Mouse (Mus musculus) monocyte, adult 5-6 weeks (primary cell): ENCODE data around the gene Hbq1a. TPM values are rescaled to one million over a fixed set of nuclear protein-coding genes. Genes with fewer than 3 reads are reported as not detected.
"Not testable (repeated sequence)": the region's sequence is repeated elsewhere in the genome, so short reads cannot be mapped to it uniquely, and the experiment has no call there.

Experiments
- ATAC-seq: fragments of 153-309, 156-312 bp; replicated peaks from 2 replicates; pipeline ENCODE4 v1.8.0; 2017; ENCODE audit warnings: mild to moderate bottlenecking; ENCODE audit not compliant: low TSS enrichment, insufficient number of reproducible peaks, severe bottlenecking, poor library complexity, low FRiP score
- total RNA-seq: library from RNA; stranded (forward); fragments of 200-1000, 200-491, 200-594 nt; gene quantifications from 3 replicates; pipeline ENCODE4 v1.2.3, GENCODE M21; 2017

The Hbq1a gene
- total RNA-seq, 1 experiment from 2014 or later: not detected

DNA sequence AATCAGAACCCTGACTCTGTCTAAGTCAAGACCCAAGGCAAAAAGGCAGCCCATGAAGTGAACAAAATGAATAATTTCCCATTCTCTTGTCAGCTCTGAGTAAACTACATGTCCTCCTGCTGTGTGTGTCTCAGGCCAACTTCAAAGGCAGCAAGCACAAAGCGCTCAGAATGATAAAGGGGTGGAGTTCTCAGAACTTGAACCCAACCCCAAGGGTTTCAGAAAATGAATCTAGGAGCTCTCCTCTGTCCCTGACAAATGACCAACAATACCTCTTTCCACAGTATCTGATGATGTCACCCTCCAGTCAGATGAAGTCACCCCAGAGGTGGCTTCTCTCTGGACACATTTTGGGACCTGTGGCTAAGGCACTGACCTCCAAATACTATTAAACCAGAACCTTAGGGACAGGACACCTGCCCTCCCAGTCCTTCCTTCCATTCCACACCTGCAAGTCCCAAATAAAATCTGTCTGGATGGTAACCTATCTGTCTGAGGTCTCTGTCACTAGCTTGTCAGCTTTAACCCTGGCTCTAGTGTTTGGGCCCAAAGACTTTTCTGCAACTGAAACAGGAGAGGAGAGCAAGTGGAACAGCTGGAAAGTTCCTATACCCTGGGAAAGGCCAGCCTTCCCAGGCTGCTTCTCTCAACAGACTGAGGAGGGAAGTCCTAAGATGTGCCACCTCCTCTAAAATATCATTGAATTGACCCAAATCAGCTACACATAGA is 18.3 kb upstream of the Hbq1a start:
- ATAC-seq: no peak

DNA sequence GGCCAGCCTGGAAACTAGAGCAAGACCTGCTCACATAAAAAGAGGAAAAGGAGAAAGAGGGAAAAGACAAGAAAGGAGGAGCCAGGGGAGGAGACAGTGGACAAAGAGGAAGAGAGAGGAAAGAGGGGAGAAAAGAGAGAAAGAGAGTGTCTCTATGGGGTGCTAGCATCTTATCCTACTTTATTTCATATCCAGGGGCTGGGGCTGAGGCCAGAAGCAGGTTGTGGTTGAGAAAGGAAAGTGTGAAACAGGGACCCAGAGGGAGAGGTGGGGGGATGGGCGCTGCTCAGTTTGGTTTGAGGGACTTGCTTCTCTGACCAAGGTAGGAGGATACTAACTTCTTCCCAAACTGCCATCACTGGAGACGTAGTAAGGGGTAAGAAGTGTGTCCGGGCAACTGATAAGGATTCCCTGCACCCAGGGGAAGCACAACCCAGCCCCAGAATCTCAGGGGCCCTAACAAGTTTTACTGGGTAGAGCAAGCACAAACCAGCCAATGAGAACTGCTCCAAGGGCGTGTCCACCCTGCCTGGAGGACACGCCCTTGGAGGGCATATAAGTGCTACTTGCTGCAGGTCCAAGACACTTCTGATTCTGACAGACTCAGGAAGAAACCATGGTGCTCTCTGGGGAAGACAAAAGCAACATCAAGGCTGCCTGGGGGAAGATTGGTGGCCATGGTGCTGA is 16.6 kb upstream of the Hbq1a start, which contains the start of gene Hba-a1:
Gene Hba-a1, plus strand, starts transcription at position 421 of the 687 bp plus-strand sequence.
- not testable (repeated sequence) for ATAC-seq

- ATAC-seq: not testable (repeated sequence)
Measured at GRCm38 (mm10) chr11:32284582-32284981, 15.3 kb upstream of the Hbq1a start.

DNA sequence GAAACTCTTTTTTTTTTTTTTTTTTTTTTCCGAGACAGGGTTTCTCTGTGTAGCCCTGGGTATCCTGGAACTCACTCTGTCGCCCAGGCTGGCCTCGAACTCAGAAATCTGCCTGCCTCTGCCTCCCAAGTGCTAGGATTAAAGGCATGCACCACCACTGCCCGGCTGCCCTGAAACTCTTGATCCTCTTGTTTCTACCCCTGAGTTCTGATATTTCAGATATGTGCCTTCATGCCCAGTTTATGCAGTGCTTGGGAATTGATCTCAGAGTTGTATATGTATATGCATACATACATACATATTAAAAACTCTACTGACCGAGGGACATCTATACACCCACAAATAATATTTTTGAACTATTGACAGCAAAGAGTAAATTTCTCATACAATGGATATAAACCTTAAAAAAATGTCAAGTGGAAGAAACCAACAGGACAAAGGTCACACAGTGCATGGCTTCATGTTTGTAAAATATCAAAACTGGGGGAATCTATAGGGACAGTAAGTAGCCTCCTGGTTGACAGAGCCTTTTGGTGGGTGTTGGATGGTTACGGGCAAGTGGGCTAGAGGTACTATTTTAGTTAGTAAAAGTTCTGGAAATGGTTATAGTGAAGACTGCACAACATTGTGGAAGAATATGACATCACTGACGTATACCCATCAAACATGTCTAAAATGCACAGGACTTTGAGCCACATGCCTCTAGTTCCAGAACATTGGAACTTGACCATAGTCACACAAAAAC is 14.7 kb upstream of the Hbq1a start:
- ATAC-seq: no peak

DNA sequence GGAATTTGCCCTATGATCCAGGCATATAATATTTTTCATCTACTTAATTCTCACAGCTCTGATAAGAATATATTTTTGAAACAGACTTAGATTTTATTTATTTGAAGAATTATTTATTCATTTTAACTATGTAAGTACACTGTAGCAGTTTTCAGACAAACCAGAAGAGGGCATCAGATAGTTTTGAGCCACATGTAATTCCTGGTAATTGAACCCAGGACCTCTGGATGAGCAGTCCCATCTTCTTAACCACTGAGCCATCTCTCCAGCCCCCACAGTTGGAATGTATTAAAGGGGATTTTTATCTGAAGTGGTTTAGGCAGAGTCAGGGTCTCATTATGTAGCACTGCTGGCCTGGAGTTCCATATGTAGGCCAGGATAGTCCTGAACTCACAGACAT is 14.0 kb upstream of the Hbq1a start:
- ATAC-seq: not testable (repeated sequence)

- peak; percentile 74 for ATAC-seq
Measured at GRCm38 (mm10) chr11:32286695-32287492, 13.0 kb upstream of the Hbq1a start, which contains the start of gene Hbq1b. TSS of gene Hbq1b (plus strand) at chr11:32286965.

- no peak for ATAC-seq
Measured at GRCm38 (mm10) chr11:32287493-32287825, 12.4 kb upstream of the Hbq1a start.

DNA sequence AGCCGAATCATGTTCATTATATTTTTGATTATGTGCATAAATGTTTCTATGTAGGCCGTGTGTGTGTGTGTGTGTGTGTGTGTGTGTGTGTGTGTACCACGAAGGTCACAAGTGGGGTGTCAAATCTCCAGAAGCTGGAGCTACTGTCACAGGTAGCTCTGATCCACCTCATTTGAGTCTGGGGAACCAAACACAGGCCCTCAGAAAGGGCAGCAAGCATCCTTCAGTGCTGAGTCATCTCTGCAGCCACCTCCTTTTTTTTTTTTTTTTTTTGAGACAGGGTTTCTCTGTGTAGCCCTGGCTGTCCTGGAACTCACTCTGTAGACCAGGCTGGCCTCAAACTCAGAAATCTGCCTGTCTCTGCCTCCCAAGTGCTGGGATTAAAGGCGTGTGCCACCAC is 7.0 kb upstream of the Hbq1a start:
- ATAC-seq: not testable (repeated sequence)

DNA sequence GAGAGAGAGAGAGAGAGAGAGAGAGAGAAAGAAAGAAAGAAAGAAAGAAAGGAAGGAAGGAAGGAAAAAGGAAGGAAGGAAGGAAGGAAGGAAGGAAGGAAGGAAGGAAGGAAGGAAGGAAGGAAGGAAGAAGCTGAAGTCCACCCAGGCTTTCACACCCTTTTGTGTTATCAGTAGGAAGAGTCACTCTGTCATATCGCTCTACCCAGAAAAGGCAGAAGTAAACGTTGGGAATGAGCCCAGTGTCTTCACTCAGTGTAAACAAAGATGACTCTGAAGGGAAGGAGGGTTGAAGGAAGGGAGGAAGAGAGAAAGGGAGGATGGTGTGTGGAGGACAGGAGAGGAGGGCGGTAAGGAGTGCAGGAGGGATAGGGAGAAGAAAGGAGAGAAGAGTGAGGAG is 6.4 kb upstream of the Hbq1a start:
- ATAC-seq: not testable (repeated sequence)

DNA sequence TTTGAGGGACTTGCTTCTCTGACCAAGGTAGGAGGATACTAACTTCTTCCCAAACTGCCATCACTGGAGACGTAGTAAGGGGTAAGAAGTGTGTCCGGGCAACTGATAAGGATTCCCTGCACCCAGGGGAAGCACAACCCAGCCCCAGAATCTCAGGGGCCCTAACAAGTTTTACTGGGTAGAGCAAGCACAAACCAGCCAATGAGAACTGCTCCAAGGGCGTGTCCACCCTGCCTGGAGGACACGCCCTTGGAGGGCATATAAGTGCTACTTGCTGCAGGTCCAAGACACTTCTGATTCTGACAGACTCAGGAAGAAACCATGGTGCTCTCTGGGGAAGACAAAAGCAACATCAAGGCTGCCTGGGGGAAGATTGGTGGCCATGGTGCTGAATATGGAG is 3.7 kb upstream of the Hbq1a start, which contains the start of gene Hba-a2:
Gene Hba-a2, plus strand, starts transcription at position 287 of the 400 bp plus-strand sequence.
- ATAC-seq: not testable (repeated sequence)

- ATAC-seq: not testable (repeated sequence)
Measured at GRCm38 (mm10) chr11:32297417-32297816, 2.5 kb upstream of the Hbq1a start.

DNA sequence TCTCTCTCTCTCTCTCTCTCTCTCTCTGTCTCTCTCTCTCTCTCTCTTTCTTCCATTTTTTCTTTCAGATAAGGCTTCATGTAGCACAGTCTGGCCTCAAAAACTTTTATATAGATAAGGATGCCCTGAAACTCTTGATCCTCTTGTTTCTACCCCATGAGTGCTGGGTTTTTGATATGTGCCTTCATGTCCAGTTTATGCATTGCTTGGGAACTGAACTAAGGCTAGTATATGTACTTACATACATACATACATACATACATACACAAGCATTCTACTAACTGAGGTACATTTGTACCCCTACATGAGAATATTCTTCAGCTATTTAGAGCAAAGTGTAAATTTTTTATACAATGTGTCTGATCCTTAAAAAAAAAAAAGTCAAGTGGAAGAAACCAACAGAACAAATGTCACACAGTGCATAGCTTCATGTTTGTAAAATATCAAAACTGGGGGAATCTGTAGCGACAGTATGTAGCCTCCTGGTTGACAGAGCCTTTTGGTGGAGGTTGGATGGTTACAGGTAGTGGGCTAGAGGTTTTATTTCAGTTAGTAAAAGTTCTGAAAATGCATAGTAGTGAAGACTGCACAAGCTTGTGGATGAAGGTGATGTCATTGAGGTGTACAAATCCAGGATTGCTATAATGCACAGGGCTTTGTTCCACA is 1.9 kb upstream of the Hbq1a start:
- no peak for ATAC-seq

- no peak for ATAC-seq
Measured at GRCm38 (mm10) chr11:32298532-32298918, 1.3 kb upstream of the Hbq1a start.

DNA sequence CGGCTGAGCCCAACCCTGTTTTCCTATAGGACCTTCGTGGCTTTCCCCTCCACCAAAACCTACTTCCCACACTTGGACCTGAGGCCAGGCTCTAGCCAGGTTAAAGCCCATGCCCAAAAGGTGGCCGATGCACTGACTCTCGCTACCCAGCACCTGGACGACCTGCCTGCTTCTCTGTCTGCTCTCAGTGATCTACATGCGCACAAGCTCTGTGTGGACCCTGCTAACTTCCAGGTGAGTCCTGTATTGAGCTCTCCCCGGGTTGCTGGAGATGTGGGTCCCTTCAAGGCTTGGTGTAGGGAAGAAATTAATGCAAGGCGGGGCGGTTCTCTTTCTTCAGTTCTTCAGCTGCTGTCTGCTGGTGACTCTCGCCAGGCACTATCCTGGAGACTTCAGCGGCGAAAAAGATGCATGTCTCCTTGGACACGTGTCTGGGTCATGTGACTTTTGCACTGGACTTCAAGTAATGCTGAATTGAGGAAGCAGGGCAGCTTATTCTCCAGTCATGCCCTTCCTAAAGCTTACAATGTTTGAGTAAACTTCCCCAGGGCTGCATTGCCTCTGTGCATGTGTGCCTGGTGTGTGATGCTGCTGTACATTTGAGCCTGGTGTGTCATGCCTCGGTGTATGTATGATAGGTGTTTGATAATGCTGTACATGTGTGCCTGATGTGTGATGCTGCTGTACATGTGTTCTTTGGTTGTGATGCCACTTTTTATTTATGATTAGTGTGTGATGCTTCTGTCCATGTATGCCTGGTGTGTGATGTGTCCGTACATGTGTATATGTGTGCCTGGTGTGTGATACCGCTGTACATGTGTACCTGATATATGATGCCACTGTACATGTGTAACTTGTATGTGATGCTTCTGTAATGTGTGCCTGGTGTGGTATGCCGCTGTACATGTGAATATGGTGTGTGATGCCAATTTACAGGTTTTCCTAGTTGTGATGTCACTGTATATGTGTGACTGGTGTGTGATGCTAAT is 704 bp downstream of the Hbq1a start:
- ATAC-seq: peak; percentile 25; the same call in 1 of the 2 replicates

GRCm38 (mm10) chr11:32301506-32301905 is 1.6 kb downstream of the Hbq1a start:
- ATAC-seq: no peak

DNA sequence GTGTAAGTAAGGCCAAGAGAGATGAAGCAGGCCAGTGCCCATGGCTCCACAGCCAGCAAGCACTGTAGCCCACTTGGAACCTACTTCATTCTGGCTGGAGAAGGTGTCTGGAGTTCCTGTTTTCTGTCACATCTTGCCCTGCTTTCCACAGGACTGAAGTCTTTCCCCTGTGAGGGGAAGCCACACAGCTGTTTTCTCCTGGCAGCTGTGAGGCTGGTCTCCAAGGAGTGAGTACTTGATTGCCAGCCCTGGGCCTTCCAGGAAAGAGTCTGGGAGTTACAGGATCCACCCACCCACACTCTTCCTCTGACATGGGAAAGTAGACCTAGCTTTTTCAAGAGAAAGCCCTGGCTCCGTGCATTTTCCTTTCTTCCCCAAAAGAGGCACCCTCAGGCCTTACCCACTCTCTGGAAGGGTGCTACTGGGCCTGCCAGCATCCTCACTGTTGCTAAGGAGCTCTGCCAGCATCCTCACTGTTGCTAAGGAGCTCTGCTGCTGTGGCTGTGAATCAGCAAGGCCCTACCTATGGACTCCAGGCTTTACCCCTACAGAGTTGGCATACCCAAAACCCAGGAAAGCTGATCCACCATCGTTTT is 3.1 kb downstream of the Hbq1a start:
- ATAC-seq: no peak

DNA sequence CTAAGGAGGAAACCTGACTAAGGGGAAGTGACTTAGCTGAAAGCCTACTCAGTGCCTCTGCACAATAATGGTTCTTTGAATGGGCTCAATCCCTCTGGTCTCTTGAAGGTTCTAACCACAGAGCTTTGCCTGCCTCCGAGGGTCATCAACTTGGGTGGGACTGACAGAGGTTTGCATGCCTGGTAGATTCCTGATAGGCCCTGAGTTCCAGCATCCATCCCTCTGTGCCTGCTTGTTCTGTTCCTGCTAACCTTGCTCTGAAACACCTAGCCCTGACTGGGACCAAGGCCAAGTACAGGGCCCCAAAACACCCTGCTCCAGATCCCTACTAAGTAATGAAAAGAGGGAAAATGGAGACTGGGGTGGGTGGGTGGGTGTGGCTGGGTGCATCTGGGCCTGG is 3.6 kb downstream of the Hbq1a start:
- no peak for ATAC-seq
